Mouse (Mus musculus): ENCODE data around the gene Tagln3. TPM values are rescaled to one million over a fixed set of nuclear protein-coding genes. Genes with fewer than 3 reads are reported as not detected.
A peak's percentile ranks its signal among the peaks of the same experiment; 100 is the strongest.

Gene Tagln3
- total RNA-seq (2015; ENCODE audit: low replicate concordance) (1.4 and 2.5 TPM in 2 replicates), total RNA-seq (2017; ENCODE audit: low replicate concordance) (0.30 TPM in 1 of 2 replicates, not detected in the other)

DNA sequence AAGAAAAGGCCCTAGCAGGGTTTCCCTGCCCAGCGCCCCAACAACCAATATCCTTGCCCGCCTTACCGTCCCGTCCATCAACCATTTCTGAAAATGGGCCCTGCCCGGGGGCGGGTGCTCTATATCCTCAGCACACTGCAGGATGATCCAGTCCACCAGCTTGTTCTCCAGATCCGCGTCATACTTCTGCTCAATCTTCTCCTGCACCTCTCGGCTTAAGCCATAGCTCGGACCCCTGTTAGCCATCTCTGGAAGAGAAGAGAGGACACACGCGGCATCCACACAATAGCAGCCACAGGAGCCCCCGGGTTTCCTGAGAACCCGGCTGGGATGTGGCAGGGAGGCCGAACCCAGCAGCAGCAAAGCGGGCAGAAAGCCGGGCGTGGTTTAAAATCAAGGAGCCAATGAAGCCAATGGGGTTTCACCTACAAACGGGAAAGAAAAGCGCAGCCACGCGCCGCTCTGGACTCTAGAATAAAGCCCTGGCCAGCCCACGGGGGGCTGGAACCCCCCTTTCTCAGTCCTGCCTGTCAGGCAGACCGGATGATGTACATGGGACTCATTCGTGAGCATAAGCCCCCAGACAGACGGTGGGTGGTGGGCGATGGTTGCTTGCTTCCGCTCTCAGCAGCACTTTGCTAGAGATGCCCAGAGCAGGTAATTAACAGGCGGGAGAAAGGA, at the start of gene Tagln3:
Gene Tagln3 (minus strand): TSS at position 548 of the 681 bp plus-strand sequence.
- ATAC-seq (replicated peaks; ENCODE audit: low FRiP score, poor library complexity, severe bottlenecking): no peak

DNA sequence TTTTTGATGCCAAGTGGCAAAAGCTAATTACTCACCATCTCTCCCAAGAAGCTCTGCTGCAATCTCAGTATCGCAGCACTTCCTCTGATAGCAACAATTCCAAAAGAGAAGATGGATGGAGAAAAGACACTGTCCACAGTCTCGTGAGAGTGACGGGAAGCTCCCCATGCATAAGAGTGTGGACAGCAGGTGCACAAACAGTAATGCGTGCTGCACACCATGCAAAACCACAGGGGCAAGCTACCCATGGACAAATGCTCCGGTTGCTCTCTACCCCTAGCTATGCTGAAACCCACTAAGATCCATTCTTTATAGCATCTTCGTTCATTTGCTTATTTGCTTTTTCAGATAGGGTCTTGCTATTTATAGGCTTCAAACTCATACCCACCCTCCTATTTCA, 46.5 kb upstream of the Tagln3 start:
- no peak for ATAC-seq (replicated peaks; ENCODE audit: low FRiP score, poor library complexity, severe bottlenecking)

DNA sequence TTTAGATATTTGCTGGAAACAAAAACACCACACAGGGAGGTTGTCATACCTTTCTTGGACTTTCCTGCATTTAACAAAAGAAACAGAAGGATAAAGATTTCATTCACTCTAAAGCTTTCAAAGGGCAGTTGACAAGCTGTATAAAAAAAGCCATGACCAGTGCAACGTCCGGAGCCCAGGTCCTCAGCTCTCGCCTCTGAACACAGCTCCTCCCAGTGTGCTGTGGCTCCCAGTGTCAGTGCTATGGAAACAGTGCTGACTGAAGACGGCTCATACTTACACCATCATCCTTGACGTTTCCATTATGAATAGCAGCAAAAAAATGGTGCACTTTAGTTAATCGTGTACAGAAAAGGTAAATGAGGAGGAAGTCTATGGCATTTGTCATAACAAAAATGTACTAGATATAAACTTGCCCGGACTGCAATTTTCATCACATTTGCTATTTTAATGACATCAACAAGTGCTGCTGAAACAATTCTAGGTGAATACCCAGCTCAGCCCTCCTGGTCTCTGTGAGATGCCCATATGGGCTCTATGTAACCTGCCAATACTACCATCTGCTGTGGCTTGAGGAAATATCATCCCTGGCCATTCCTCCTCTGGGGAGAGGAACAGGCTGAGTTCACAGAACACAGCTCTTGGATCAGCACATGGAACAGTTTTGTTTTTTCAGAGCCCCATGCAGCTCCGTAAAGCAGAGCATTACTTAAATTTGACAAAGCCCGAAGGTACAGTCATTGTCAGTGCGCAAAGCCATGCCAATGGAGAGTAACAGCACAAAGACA, 43.6 kb upstream of the Tagln3 start:
- no peak for ATAC-seq (replicated peaks; ENCODE audit: low FRiP score, poor library complexity, severe bottlenecking)

DNA sequence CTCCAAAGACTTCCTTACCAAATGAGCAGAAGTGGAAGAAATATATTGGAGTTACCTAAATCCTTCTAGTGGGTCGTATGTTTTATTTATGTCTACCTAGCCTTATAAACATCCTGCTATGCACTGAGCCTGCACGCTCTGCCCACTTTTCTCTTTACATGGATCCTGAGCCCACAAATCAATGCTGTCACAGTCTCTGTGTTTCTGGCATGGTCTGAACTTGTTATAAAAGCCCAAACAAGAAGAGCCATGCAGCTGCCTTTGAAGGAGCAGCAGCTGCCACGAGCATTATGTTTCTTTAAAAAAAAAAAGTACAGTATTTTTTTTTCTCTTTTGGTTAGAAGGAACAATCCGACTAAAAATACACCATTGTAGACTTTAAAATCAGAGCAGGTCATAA, 43.0 kb upstream of the Tagln3 start:
- no peak for ATAC-seq (replicated peaks; ENCODE audit: low FRiP score, poor library complexity, severe bottlenecking)

DNA sequence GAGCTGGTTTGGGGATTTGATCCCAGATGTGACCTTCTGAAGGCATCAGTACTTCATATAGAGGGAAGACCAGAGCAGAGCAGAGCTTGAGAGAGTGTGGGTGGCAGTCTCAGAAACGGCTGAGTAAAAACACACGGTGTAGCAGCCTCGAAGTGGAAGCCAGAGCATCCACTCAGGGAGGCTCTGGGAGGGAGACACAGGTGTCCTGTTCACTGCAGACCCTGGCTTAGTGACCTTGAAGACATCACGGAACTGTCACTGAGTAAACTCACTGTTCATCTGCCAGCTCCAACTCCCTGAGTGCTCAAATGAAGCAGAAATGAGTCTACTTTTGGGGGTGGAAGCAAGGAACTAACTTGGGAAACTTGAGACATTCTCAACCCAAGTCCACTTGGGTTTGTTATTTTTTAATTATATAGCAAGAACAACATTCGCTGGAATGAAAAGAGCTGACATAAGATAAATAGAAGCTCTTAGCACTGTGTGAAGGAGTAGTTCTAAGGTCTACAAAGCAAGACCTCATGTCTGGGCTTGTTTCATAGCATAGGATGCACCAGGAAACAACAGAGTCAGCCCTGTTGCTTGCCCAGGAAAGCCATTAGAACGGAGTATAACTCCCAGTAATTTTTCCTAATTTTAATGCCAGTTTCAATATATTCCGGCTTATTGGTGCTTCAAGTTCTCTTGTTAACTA, 41.5 kb upstream of the Tagln3 start:
- ATAC-seq (replicated peaks; ENCODE audit: low FRiP score, poor library complexity, severe bottlenecking): no peak

DNA sequence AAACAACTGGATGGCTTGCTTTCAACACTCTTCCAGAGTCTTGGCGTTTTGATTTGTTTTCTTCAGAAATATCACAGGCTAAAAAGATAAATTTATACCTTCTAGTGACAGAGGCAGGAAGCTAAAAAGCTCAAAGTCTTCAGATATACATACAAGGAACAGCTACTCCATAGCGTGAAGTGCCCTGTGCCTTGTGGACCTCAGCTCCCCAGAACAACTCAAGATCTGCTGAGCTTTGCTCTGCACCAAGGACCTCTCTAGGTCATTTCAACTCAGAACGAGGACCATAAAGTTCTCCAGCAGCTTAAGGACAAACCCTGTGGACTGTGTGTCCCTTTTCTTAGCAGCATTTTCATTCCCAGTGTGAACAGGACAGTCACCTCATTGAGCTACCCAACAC, 40.7 kb upstream of the Tagln3 start:
- ATAC-seq (replicated peaks; ENCODE audit: low FRiP score, poor library complexity, severe bottlenecking): no peak

DNA sequence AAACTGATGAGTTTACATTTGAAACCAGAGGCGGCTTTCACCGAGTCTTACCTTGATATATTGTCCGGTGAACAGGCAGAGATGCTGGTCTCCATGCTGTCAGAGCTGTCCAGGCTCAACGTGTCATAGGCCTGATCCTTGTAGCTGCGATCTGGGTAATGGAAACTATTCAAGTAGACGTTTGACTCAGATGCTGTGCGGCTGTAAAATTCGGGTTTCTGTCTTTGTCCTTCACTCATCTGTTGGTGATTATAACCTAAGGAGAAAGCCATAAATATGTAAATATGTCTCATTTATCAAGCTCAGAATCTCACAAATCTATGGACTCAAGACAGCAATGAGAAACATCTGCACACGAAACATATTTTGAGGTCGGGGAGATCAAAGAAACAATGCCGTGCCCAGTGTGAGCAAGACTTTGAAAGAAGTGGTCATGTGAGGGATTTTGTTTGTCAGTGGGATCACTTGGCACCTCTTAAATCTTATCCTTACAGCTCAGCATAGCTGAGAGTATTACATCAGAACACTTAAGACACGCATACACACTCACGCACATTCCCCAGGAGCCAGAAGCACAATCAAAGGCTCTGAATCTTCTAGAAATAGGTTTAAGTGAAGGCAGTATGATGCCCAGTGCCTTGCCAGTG, 38.6 kb upstream of the Tagln3 start:
- no peak for ATAC-seq (replicated peaks; ENCODE audit: low FRiP score, poor library complexity, severe bottlenecking)

DNA sequence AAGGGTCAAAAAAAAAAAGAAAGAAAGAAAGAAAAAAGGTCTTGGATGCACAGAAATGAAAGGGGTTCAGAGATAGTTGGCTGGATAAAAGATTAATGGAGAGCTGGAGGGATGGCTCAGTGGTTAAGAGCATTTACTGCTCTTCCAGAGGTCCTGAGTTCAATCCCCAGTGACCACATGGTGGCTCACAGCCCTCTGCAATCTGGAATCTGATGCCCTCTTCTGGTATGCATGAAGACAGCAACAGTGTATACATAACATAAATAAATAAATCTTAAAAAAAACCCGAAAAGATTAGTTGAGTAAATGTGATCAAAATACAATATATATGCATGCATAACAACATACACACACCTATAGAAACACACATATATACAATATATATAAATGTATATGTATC, 37.0 kb upstream of the Tagln3 start:
- ATAC-seq (replicated peaks; ENCODE audit: low FRiP score, poor library complexity, severe bottlenecking): no peak

DNA sequence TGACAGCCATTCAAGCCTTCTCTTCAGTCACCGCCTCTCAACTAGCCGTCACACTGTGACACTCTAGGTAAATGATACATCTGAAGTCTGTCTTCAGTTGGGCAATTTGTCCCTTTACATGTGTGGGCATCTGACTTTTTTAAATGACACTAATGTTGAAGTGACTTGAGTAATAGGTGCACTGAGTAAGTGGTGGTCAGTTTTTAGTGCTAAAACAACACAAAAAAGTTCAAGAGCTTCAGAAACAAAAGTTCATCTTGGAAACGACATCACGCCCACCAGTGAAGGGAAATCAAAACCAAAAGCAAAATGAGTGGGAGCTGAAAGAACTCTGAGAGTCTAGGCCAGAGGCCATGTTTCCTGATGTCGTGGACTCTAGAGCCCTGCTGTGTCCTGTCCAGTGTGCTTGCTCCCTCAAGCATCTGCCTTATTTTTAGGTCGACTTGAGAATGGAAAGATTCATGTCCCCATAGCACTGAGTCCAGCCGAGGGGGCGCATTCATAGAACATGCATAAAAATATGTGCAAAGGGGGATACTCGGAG, 34.4 kb upstream of the Tagln3 start:
- ATAC-seq (replicated peaks; ENCODE audit: low FRiP score, poor library complexity, severe bottlenecking): no peak

DNA sequence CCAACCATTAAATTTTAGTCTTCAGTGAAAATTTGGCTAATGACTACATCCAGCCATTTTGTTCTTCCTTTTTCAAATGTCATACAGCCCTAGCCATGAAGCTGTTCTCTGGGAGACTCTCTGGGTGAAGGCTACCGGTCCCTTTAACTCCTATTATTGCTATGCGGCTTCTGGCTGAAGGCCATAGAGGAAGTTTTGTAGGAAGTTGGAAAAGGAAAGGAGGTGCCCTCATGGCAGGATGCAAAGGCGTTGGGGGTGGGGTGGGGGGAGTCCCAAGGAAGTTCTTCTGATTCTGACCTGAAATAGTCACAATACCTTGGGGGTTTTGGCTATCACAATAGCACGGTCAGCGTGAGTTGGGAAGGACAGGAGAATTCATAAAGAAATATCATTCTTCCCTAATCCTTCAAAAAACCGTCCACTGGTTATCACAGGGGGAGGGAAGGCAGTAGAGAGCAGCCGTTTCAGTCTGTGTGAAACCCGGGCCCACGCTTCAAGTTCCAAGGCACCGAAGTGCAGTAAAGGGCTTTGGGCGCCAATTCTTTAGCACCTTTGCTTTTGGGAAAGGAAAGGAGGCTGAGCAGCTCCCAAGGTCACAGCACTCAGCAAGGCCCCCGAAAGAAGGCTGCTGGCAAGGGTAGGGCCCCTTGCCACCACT, 33.1 kb upstream of the Tagln3 start:
- ATAC-seq (replicated peaks; ENCODE audit: low FRiP score, poor library complexity, severe bottlenecking): no peak

DNA sequence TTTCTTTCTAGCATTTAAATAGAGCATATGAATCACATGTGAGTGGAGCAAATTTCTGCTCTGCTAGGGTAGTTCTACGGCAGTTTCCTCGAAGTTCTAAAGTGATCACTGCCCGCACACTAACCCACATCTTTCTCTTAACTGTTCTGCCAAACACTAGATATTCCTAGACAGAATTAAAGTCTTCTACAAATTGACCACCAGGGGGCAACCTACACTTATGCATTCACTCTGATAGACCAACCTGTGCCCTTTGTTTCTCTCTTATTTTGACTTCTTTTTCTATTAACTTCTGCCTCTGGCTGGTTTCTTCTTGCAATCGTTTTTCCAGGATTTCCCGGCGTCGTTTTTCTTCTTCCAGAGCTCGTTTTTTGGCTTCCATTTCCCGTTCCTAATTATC, 32.4 kb upstream of the Tagln3 start:
- ATAC-seq (replicated peaks; ENCODE audit: low FRiP score, poor library complexity, severe bottlenecking): no peak; the same call in 1 of the 2 replicates

DNA sequence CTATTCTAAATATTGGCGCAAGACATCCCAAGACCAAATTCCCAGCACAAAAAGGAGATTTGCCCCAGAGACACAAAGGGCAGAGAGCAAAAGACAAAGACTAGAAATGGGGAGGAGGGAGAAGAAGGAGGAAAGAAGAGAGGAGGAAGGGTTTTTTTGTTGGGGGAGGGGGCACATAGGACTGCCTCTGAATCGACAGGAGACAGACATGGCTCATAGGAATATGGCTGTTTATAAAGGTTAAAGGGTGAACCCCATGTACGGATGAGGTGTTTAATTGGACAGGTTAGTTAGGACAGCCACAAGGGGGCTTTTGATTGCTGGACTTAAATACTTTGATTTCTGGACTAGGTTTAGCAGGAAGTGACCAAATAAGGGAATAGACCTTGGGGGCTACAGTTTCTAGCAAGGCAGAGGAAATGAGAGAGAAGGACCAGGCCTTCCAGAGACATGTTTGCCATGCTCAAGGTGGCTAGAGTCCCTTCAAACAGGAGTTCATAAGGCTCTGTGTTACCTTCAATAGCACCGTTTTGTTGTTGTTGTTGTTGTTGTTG, 19.3 kb upstream of the Tagln3 start:
- no peak for ATAC-seq (replicated peaks; ENCODE audit: low FRiP score, poor library complexity, severe bottlenecking)

DNA sequence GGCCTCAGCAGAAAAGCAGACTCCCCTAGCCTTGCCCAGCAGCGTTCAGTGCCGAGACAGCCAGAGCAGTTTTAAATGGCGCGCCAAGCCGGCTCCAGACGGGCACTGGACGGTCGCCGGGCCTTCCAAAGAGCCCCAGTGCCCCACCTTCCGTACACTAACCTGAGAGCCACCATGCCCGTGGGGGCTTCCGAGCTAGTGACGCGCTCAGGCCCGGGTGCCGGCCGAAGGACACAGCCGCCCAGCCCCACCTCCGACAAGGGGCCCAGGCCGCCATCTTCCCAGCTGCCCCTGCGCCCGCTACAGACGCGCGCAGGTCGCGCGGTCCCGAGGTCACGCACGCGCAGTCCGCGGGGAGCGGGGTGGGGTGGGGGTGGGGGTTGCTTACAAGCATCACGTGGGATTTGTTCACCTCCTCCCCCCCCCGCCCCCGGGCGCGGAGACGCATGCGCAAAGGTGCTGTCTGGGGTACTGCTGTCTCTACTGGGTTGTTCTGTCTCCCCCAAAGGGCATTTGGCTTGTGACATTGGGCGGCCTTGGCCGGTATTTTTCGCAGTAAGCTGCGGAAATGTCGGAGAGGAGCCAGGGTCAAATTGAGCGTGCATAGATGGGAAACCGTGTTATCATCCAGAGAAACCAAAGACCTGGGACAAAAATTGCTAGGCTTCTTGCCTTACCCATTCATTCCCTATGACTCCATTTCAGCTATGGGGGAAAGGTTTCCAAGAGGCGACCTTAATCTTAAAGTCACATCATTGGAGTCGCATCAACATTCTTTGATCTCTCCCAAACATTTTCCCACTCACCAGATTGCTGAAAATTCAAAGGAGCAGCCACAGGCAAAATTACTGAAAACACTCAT, 18.4 kb upstream of the Tagln3 start, which contains the start of gene Abhd10:
Gene Abhd10 (minus strand): TSS at position 341 of the 862 bp plus-strand sequence.
- peak; percentile 92 for ATAC-seq (replicated peaks; ENCODE audit: low FRiP score, poor library complexity, severe bottlenecking)

DNA sequence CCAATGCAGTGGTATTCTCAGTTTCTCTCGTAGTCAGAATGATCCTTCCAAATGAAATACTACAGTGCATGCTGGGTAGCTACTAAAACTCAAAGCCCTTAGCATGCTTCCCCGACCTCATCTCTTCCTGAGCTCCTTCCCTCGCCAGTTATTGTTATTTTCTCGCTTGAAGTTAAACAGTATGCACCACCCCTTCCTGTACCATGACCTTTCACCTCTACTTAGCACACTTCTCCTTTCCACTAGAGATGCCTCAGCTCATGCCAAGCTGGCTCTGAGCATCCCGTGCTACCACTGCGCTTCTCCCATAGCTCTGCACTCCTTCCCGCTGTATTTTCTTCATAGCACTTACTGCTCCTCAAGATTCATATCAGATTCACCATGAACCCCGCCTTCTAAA, 13.5 kb upstream of the Tagln3 start:
- ATAC-seq (replicated peaks; ENCODE audit: low FRiP score, poor library complexity, severe bottlenecking): no peak

DNA sequence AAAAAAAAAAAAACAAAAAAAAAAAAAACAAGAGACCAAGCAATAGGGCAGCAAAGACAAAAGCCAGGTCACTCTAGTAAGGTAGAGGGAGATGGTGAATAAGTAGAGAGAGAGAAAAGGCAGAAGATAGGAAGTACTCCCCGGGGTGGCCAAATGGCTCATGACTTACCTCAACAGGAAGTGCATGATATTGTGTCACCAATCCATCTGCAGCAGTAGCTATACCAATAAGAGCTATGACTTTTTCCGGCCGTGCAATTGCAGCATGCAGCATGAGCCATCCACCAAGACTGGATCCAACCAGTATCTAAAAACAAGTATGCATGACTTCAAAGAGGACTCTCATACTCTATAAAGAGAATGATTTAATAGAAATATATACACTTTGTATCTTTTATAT, 12.3 kb upstream of the Tagln3 start:
- no peak for ATAC-seq (replicated peaks; ENCODE audit: low FRiP score, poor library complexity, severe bottlenecking)

DNA sequence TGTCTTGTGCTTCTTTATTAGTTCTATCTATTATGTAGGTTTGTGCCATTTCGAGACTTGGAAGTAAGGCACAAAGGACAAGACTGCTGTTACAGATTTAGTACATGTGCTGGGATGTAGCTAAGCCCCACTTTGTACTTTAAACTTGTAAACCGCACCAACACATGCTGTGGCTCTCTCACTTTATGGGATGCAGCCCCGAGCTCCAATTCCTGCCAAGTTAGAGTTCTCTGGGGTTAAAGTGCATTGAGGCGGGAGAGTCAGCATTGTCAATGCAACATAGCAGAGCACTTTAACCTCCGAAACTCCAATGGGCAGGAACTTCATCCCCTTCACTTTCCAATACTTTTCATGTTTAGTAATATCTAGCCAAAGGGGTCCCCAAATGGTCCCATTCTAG, 4.8 kb upstream of the Tagln3 start:
- ATAC-seq (replicated peaks; ENCODE audit: low FRiP score, poor library complexity, severe bottlenecking): no peak

DNA sequence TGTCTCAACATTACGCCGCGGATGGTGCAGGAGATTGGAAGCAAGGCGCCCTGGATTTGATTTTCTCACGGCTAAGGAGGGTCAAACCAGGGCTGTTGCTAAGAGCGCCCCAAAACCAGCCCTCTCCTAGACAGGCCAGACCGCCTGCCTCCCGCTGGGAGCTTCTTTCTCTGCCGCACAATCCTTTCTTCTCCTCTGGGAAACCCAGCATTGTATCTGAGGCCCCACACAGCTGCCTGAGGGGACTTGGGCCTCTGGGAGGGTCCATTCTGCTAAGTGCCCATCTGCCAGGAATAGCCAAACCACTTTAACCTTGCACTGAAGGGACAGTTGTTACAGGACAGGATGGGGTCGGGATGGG, 314 bp upstream of the Tagln3 start:
- ATAC-seq (replicated peaks; ENCODE audit: low FRiP score, poor library complexity, severe bottlenecking): no peak

DNA sequence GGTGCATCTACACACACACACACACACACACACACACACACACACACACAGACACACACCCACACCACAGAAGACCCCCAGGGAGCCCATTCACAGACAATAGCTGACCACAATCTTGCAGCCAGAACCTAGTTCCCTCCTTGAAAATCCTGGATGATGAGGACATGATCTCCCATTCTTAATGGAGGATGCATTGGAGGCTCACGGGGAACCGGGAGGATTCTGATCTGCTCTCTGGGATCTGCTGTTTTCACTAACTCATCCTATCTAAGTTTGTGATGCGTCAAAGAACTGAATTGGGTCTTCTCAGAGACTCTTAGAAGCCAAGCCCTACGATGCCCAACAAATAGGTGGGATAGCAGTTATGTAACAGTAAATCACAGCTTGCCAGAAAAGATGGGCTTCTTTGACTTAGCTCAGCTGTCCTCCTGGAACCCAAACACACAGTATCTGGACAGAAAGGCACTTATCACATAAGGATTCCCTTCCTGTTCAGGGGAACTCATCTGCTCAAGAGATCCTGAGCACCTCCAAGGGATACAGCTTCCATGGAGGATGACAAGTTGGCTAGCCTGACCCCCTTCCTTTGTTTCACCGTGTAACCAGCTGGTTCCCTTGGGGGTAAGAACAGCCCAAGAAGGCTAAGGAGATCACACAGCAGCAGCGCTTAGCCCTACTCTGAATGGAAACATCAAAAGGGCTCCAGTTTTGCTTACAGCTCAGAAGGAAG, 1.1 kb downstream of the Tagln3 start:
- no peak for ATAC-seq (replicated peaks; ENCODE audit: low FRiP score, poor library complexity, severe bottlenecking)
